Mouse (Mus musculus) gonadal fat pad, adult 2 months (tissue): ENCODE measurements around the gene Baiap2. TPM values are rescaled to one million over a fixed set of nuclear protein-coding genes. Genes with fewer than 3 reads are reported as not detected.

Source experiments
- DNase-seq: peaks from one replicate; pipeline ENCODE4 v3.0.0-alpha.2; 2012; ENCODE audit warnings: low read depth
- polyA plus RNA-seq: library from polyadenylated mRNA; depleted of rRNA; stranded (reverse); fragments of >200 nt; gene quantifications from 2 replicates; pipeline ENCODE4 v1.2.3, GENCODE M21; 2012

Baiap2 gene
- polyA plus RNA-seq, 1 experiment, result 90.7 TPM

GRCm38 (mm10) chr11:119919897-119920296 is 22.7 kb upstream of the Baiap2 start:
- DNase-seq, result no peak

DNA sequence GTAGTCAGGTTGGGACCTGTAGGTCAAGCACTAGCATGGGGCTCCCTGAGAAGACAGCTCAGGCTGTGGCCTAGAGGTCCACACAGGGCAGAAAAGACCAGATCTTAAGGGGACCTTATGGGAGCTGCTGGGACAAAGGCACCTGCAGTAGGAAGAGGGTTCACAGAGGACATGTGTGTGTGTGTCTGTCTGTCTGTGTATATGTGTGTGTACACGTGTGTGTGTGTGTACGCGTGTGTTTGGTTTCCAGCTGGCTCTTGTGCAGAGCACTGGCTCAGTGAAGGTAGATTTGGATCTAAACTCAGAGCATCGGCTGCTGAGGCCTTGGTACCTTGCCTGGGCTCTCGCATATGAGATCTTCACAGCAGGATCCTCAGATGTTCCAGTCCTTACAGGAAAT is 21.9 kb upstream of the Baiap2 start:
- no peak for DNase-seq

GRCm38 (mm10) chr11:119925176-119925575 is 17.4 kb upstream of the Baiap2 start:
- no peak for DNase-seq

DNA sequence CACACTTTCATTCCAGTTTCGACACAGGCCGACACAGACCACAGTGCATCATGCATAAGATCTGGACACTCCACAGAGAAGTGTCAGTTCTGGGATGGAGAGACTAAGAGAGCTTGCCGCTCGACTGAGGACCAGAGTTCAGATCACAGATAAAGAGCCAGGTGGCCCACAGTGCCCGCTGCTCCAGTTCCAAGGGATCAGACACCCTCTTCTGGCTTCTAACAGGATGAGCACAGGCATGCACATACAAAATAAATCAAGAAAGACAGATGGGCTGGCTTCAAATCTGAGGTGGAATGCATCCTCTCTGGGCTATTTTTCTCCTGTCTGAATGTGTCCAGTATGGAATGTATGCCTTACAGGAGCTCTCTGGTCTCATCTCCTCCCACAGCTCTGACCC is 15.8 kb upstream of the Baiap2 start:
- DNase-seq, result no peak

- no peak for DNase-seq
Observed at GRCm38 (mm10) chr11:119928023-119928681, 14.4 kb upstream of the Baiap2 start.

DNA sequence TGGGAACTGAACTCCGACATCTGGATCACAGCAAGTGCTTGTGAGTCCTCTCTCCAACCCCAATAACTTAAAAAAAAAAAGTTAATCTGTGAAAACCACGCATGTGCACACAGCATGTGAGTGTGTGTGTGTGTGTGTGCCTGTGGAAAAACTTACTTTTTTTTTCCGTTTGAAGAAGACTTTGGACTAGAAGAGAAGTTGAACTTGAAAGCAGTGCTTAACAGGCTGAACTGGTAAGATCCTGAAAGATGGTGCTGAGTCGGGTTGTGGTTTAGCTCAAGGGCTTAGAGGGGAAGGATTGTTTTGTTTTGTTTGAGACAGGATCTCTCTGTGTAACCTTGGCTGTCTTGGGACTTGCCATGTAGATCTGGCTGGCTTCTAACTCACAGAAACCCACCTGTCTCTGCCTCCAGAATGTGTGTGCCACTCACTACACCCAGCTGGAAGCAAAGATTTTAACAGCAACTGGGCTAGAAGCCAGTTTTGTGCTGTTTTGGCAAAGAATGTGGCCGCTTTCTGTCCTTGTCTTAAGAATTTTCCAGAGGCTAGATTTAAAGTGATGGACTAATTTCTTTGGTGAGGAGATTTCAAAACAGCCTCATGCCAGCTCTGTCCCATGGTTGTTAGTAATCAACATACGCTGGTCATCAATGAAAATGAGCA is 12.8 kb upstream of the Baiap2 start:
- DNase-seq, result no peak

DNA sequence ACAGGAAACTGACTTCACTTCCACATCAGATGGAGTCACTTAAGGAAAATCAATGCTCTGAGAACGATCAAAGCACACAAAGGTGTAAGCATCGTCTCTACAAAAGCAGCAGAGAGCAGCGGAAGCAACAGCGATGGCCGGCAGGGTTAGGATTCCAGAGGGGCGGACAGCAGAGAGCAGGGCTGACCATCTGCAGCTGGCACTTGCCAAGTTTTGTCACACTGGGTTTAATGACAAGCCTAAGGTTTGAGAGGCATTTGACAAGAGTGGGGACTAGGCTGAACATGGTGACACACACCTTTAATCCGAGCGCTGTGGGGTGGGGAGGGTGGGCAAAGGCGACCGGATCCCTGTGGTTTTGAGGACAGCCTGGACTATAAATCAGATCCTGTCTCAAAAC is 10.8 kb upstream of the Baiap2 start:
- DNase-seq, result no peak

- no peak for DNase-seq
Observed at GRCm38 (mm10) chr11:119933142-119933541, 9.4 kb upstream of the Baiap2 start.

GRCm38 (mm10) chr11:119933819-119934583 is 8.6 kb upstream of the Baiap2 start:
- no peak for DNase-seq

GRCm38 (mm10) chr11:119934773-119935172 is 7.8 kb upstream of the Baiap2 start:
- DNase-seq, result no peak

DNA sequence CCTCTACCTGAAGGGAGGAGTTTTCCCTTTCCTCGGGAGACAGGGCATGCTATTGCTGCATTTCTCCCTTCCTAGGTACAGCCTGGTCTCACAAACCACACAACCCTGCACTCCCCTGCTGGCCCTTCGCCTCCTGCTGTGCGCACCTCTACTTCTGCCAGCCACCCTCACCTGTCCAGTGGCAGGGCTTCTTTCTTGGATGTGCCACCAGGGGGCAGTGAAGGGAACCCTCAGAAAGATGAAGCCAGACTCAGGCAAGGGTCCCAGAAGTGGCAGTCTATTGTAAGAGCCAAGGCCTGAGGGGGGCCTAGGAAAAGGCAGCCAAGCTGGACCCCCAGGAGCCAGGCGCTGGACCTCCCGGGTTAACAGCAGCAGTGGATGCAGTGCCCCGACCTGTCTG is 7.1 kb upstream of the Baiap2 start:
- DNase-seq, result no peak

DNA sequence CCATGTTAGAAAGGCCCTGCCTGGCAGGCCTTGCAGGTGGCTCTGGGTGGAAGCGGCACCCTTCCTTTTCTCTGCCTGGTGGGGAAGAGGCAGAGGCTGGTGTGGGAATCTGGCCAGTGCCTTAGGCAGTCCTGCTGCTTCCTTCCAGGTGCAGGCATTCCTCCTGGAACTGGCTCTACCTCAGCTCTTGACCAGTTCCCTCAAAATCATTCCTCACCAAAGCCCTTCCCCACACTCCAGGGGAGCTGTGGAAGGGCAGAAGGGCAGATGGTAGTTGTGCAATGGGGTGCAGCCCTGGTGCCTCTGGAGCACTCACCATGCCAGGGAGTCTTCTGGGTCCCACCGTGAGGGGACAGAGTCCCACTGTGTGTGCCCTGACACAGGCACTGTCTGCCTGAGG is 6.1 kb upstream of the Baiap2 start:
- DNase-seq, result no peak

DNA sequence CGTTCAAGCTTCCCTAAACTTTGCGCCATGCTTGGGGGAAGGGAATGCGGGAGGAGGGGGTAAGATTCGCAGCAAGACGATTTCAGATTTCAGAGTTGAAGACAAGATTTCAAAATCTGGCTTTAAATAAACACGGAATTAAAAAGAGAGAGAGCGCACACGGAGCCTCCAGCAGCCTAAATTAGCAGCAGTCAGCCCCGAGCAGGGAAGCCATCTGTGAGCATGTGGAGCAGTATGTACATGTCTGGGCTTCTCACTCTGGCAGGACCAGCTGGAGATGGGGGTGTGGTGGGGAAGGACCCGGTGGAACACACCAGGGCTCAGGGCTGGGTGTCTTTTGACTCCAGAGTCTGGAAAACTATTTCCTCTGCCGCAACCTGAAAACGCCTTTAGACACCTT is 5.3 kb upstream of the Baiap2 start:
- no peak for DNase-seq

DNA sequence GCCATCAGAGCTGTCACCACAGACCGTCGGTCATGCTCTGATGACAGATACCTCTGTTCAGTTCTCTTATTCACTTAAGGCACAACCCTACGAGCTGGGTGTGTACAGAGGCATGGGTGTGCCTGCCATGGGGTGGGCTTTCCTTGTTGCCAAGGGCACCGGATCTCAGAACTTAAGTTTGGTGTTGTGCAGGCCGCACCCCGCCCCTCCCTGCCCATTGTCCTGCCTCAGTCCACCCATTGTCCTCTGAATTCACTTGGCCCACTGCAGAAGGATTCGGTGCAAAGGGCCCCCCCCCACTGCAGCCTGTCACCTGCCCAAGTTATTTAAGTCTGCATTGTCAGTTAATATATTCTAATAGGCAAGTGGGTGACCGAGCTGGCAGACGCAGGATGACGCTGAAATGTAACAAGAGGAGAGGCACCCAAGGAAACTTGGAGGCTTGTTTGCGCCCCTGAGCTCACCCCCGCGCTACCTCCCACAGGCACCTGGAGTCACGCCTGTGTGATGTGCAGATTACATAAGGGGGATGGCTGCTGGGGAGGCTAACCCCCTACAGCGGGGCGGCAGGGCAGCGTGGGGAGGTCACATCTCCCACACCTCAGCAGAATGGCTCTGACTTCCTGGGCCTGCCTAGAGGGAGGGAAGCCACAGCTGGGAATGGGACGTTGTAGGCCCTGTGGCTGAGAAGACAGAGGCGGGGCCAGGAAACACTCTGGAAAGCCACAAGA is 4.6 kb upstream of the Baiap2 start:
- DNase-seq, result no peak

GRCm38 (mm10) chr11:119939073-119939710 is 3.4 kb upstream of the Baiap2 start:
- no peak for DNase-seq

- no peak for DNase-seq
Observed at GRCm38 (mm10) chr11:119939711-119940106, 2.9 kb upstream of the Baiap2 start.

GRCm38 (mm10) chr11:119940142-119940541 is 2.4 kb upstream of the Baiap2 start:
- DNase-seq, result no peak

DNA sequence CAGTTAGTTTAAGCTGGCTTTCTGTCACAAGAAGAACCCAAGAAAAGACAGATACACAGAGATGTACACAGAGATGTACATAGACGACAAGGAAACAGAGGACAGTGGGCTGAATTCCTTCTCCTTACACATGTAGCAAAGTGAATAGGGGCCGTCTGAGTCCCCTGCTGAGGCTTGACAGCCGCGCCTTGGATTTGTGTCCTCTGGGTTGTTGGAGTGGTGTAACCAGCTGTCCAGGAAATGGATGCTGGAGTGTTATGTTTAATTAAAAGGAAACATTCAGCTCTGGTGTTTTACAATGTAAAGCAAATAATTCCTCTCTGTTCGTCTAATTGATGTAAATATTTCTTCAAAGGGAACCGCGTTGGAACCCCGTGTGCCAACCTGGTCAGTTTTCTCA is 769 bp upstream of the Baiap2 start:
- DNase-seq, result no peak

DNA sequence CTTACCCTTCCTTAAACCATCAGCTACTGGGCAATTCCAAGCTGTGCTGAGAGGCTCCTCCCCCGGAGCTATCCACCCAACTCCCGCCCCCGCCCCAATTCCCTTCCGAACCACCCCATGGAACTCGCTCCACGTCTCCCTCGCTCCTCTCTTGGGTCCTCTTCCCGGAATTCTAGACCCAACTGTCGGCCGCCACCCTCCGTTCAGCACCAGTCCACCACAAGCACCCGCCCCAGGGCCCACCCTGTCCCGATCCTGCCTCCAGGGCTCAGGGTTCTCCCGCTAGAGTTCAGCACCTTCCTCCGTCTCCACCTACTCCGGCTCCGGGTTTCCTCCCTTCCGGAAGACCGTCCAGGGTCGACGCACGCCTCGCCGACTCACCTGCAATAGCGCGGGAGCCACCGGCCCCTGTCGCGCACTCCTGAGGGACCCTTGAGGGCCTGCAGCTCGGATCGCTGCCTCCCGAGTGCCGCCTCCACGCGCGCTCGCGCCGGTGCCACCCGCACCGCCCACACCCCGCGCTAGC is 299 bp upstream of the Baiap2 start:
- DNase-seq, result no peak

GRCm38 (mm10) chr11:119943428-119943988 is 945 bp downstream of the Baiap2 start:
- DNase-seq, result no peak

DNA sequence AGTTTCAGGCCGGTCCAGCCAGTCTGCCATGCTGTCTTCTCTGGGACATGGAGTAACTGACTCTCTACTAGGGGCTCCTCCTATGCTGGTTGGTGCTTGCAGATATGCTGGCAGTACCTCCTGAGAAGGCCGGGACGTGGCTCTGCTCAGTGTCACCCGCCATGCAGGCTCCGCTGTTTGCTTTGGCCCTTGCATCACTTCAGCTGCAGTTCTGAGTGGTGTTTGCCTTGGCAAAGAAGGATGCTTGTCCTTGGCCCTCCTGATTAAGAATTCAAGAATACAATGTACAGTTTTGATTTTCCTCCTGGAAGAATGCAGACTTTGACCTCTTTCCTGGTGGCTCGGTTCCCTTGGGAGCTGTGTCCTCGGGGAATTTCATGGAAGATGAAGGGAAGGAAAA is 2.8 kb downstream of the Baiap2 start:
- DNase-seq, result peak; percentile 88
